Mouse (Mus musculus) lung, embryonic 14.5 days (tissue): ENCODE data around the gene Rab22a. TPM values are rescaled to one million over a fixed set of nuclear protein-coding genes. Genes with fewer than 3 reads are reported as not detected.

ENCODE experiments used
- ATAC-seq: fragments of 200-750 bp; cut with Nextera tagmentation; 2 replicates; pipeline ENCODE4 v1.8.0; 2017; ENCODE audit warnings: mild to moderate bottlenecking, moderate TSS enrichment, moderate library complexity; ENCODE audit not compliant: insufficient read depth
- DNase-seq: peaks from one replicate; pipeline ENCODE4 v3.0.0-alpha.2; 2015
- H3K27ac ChIP-seq: fragments of 300-500 bp; sonication (generic); 2 replicates; pipeline ENCODE4 v1.5.1; 2014; ENCODE audit warnings: low read depth, mild to moderate bottlenecking, moderate library complexity
- H3K27me3 ChIP-seq: fragments of 300-500 bp; sonication (generic); 2 replicates; pipeline ENCODE4 v1.6.1; 2014; ENCODE audit warnings: low read length, control low read depth; ENCODE audit not compliant: insufficient read depth
- H3K36me3 ChIP-seq: fragments of 300-500 bp; sonication (generic); 2 replicates; pipeline ENCODE4 v1.6.1; 2014; ENCODE audit warnings: control low read depth; ENCODE audit not compliant: insufficient read depth
- H3K4me1 ChIP-seq: fragments of 300-500 bp; sonication (generic); 2 replicates; pipeline ENCODE4 v1.6.1; 2014; ENCODE audit warnings: antibody characterized with exemption, control low read depth; ENCODE audit not compliant: insufficient read depth
- H3K4me2 ChIP-seq: fragments of 300-500 bp; sonication (generic); 2 replicates; pipeline ENCODE4 v1.6.1; 2014; ENCODE audit warnings: mild to moderate bottlenecking
- H3K4me3 ChIP-seq: fragments of 300-500 bp; sonication (generic); 2 replicates; pipeline ENCODE4 v1.5.1; 2014; ENCODE audit warnings: low read depth, low read length
- H3K9ac ChIP-seq: fragments of 300-500 bp; sonication (generic); 2 replicates; pipeline ENCODE4 v1.6.1; 2014
- H3K9me3 ChIP-seq: fragments of 300-500 bp; sonication (generic); 2 replicates; pipeline ENCODE4 v1.6.1; 2016; ENCODE audit warnings: low read depth, low read length, control low read depth
- CTCF ChIP-seq: IDR thresholded peaks from 2 replicates; pipeline ENCODE4 v1.5.1; 2016; ENCODE audit warnings: antibody characterized with exemption, low read depth
- WGBS: fragments of 180-500 bp; shearing (Covaris S2); extraction: QIAGEN DNeasy Blood & Tissue Kit; methylation state at CpG from one replicate; pipeline ENCODE4 v1.1.7; 2014; 5-methylcytosine and 5-hydroxymethylcytosine counted together
- polyA plus RNA-seq: library from polyadenylated mRNA; unstranded; fragments of >200 nt; fragmentation: Nextera tagmentation; extraction: Ambion mirVana; gene quantifications from 2 replicates; pipeline ENCODE4 v1.2.1, GENCODE M21; 2014

The Rab22a gene
- polyA plus RNA-seq, 1 experiment from 2014 or later = 34.7 TPM

DNA sequence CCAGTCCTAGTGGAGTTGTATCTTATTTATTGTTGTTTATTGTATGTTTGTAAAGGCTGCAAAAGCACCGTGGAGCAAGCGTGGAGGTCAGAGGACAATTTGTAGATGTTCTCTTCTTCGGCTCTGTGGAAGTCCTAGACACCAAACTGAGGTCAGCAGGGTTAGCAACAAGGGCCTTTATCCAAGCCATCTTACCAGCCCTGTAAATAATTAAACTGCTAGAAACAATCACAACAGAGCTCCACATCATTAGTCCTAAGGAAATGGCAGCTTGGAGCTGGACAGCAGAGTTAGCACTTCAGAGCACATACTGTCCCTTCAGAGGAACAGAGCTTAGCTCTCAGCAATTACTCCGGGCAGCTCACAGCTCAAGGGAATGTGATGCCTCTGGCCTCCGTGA lies 6.0 kb upstream of the Rab22a start:
- no peak for TF ChIP-seq CTCF
- no peak overlapping the region for H3K9ac ChIP-seq
- H3K9me3 ChIP-seq = no peaks in the 10 kb centered on the region
- no peak overlapping the region for H3K4me3 ChIP-seq
- WGBS = 73% methylated on average over 5 of the region's 5 CpGs
- no peak for ATAC-seq
- H3K27ac ChIP-seq = no peak overlapping the region
- H3K4me2 ChIP-seq = no peak overlapping the region
- H3K4me1 ChIP-seq = peaks cover 8% of the 10 kb centered on the region; the same call in 1 of the 2 replicates
- no peaks in the 10 kb centered on the region for H3K27me3 ChIP-seq
- DNase-seq = no peak
- no peaks in the 10 kb centered on the region for H3K36me3 ChIP-seq

DNA sequence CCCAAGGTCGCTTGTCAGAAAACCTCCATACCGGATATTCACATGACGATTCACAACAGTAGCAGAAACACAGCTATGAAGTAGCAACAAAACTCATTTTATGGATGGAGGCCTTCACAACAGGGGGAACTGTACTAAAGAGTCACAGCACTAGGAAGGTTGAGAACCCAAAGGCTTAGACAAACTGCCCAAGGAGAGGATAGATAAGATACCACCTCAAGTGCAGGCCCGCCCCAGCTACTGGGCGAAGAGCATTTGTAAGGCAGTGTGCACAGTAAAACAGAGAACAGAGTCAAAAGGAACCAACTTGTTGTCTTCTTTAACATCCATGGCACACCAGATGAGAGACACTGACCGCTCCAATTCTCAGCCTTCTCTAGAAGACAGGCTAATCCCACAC lies 1.8 kb upstream of the Rab22a start:
- 82% methylated on average over 6 of the region's 6 CpGs for WGBS
- no peak overlapping the region for H3K9ac ChIP-seq
- no peak overlapping the region for H3K4me3 ChIP-seq
- H3K4me1 ChIP-seq = peaks cover 17% of the 10 kb centered on the region
- no peaks in the 10 kb centered on the region for H3K27me3 ChIP-seq
- no peak overlapping the region for H3K27ac ChIP-seq
- ATAC-seq (no peak), DNase-seq (no peak)
- TF ChIP-seq CTCF = no peak
- peak overlapping the region; percentile 63; the same call in 1 of the 2 replicates for H3K4me2 ChIP-seq
- no peaks in the 10 kb centered on the region for H3K9me3 ChIP-seq
- peaks cover 12% of the 10 kb centered on the region for H3K36me3 ChIP-seq

DNA sequence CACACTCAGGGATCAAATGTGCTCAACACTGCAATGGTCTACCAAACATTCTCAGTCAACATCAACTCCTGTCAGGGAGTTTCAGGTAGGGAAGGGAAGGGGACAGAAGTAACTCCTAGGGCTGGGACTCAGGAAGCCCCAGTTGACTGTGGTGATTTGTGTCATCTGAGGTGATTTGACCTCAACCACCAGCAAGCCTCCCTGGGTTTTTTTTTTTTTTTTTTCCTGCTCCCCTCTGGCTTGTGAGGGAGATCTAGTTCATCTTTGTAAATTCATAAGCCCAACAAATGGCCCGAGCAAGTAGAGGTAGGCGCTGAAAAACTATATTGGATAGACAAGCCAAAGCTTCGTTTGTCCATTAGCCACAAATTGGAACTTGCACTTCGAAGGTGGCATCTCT lies 1.0 kb upstream of the Rab22a start:
- peak overlapping the region; percentile 63 for H3K4me2 ChIP-seq
- 92% methylated on average over 4 of the region's 4 CpGs for whole genome bisulfite sequencing
- peak overlapping the region; percentile 51 for H3K9ac ChIP-seq
- peaks cover 19% of the 10 kb centered on the region for H3K36me3 ChIP-seq
- H3K4me1 ChIP-seq = peaks cover 17% of the 10 kb centered on the region
- no peak for TF ChIP-seq CTCF
- peak overlapping the region; percentile 99 for H3K4me3 ChIP-seq
- no peak overlapping the region for H3K27ac ChIP-seq
- H3K27me3 ChIP-seq = no peaks in the 10 kb centered on the region
- DNase-seq (no peak), ATAC-seq (no peak)
- H3K9me3 ChIP-seq = no peaks in the 10 kb centered on the region

GRCm38 (mm10) chr2:173659926-173660684 lies 545 bp downstream of the Rab22a start:
- DNase-seq = peak; percentile 48
- Histone ChIP-seq H3K27me3 (no peaks in the 10 kb centered on the region), H3K36me3 (peaks cover 34% of the 10 kb centered on the region), H3K4me3 (peak overlapping the region; percentile 99), H3K9me3 (no peaks in the 10 kb centered on the region), H3K9ac (peak overlapping the region; percentile 93), H3K4me1 (peaks cover 17% of the 10 kb centered on the region), H3K4me2 (peak overlapping the region; percentile 66), H3K27ac (peak overlapping the region; percentile 44)
- no peak; the same call in 1 of the 2 replicates for ATAC-seq
- WGBS = 2% methylated on average over 41 of the region's 52 CpGs
- TF ChIP-seq CTCF = no peak

DNA sequence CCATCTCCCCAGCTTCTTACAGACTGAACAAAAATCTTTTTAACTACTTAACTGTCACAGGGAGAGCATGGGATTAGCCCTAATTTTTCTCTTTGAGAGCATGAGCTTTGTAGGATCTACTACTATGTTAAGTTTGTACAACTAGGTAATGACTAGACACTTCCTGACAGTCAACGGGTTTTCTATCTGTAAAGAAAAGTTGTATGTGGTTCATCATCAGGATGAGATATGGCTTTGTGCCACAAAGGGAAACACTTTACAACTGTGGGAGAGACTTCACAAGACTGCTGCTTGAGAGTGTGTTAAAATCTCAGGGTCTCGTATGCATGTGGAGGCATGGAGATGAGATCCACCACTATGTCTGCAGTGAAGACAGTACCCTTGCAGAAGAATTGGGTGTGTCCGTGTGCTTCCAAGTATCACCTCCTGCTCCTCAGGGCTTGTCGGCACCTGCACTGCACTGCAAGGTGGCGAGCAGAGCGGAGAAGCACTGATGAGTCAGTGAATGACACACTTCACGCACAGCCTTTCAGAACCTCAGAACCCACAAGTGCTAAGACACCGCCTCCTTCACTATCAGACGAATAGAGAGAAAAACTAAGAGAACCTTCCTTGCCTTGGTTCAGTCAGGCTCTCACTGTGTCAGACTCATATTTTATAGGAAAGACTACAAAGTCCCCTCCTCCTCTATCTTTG lies 2.8 kb downstream of the Rab22a start:
- no peak overlapping the region for H3K4me3 ChIP-seq
- no peaks in the 10 kb centered on the region for H3K27me3 ChIP-seq
- 89% methylated on average over 9 of the region's 9 CpGs for WGBS
- ATAC-seq (no peak), DNase-seq (no peak)
- no peak overlapping the region for H3K4me2 ChIP-seq
- peaks cover 45% of the 10 kb centered on the region for H3K36me3 ChIP-seq
- TF ChIP-seq CTCF = no peak
- no peaks in the 10 kb centered on the region for H3K9me3 ChIP-seq
- H3K4me1 ChIP-seq = peaks cover 17% of the 10 kb centered on the region
- no peak overlapping the region for H3K27ac ChIP-seq
- H3K9ac ChIP-seq = no peak overlapping the region

DNA sequence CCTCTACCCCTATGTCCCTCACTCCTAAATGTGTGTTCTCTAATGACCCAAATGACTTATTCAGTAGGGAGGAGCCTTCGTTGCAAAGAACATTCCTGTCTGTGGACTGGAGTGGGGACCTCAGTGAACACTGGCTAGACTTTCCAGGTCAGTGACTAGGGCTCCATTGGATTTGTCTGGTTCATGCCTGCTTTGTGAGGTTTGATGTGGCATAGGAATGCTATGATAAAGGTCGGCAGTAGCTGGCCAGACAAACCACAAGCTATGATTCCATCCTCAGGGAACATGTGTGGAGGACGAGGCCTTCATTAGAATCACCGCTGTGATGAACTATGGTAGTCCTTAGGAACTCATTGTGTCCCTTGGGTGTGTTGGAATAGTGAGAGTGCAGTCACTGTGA lies 5.2 kb downstream of the Rab22a start:
- no peak overlapping the region for H3K4me2 ChIP-seq
- no peak overlapping the region for H3K9ac ChIP-seq
- TF ChIP-seq CTCF = no peak
- H3K9me3 ChIP-seq = no peaks in the 10 kb centered on the region
- no peaks in the 10 kb centered on the region for H3K27me3 ChIP-seq
- no peak overlapping the region for H3K4me3 ChIP-seq
- ATAC-seq (no peak), DNase-seq (no peak)
- H3K36me3 ChIP-seq = peaks cover 48% of the 10 kb centered on the region
- no peak overlapping the region for H3K27ac ChIP-seq
- WGBS = 91% methylated on average over 4 of the region's 4 CpGs
- peaks cover 8% of the 10 kb centered on the region for H3K4me1 ChIP-seq

DNA sequence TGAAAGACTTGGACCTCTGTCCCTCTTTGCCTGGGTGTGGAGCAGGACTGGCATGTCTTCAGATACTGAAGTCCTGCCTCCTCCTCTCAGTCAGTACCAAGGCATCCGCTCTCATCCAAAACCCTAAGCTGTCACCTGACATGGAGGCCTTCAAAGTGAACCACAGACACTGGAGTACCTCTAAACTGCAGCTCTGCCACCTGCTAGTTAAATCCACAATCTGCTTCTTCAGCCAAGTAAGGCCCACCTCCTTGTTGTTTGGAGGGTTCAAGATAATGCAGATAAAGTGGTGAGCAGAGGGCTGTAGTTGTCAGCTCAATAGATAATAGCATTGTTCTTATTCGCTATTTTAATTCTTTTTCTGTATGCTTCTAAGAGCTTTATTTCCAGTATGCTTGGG lies 5.7 kb downstream of the Rab22a start:
- no peak overlapping the region for H3K27ac ChIP-seq
- DNase-seq (no peak), ATAC-seq (no peak)
- TF ChIP-seq CTCF = no peak
- 88% methylated on average over 2 of the region's 2 CpGs for WGBS
- peaks cover 48% of the 10 kb centered on the region for H3K36me3 ChIP-seq
- H3K4me2 ChIP-seq = no peak overlapping the region
- no peak overlapping the region for H3K4me3 ChIP-seq
- H3K9ac ChIP-seq = no peak overlapping the region
- H3K27me3 ChIP-seq = no peaks in the 10 kb centered on the region
- no peaks in the 10 kb centered on the region for H3K9me3 ChIP-seq
- H3K4me1 ChIP-seq = peaks cover 8% of the 10 kb centered on the region
